Mouse (Mus musculus): ENCODE results near the gene Patj. TPM values are rescaled to one million over a fixed set of nuclear protein-coding genes. Genes with fewer than 3 reads are reported as not detected.
"Not testable (repeated sequence)": the region's sequence is repeated elsewhere in the genome, so short reads cannot be mapped to it uniquely, and the experiment has no call there.

Patj gene
- total RNA-seq (2021), result 4.0 and 4.3 TPM in 2 replicates
- long read RNA-seq, partial matches to known transcripts, result 2 of 3 reads
- long read RNA-seq, other reads (novel, unspliced or antisense), result 1 of 3 reads

DNA sequence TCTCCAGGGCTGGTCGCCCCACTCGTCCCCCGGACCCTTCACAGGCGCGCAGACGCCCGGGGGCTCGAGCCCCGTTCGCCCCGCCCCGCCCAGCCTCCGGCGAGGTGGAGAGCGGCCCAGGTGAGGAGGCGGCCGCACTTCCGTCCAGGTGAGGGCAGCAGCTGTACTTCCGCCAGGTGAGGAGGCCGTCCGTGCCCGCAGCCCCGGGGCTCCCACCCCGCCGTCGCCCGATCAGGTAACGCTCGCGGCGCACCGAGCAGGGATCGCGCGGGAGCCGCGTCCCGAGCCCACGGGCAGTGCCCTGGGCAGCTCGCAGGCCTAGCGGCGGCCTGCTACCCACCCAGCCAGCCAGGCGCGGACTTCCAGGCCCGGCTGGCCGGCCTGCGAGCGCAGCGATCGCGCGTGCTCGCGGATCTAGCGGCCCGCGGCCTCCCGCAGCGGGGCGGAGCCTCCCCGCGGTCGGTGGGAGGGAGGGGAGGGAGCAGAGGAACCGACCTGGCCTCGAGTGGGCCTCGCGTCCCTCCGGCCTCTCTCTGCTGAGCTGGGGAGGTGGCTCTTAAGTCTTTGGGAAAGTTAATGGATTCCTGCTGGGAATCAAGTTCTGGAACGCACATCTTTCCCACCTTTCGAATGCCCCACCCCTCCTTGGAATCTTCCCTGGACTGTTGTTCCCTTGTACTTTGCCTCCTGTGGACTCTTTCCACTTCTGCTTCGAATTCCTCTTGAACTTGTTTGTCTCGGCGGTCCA is at the start of gene Patj:
TSS of gene Patj (plus strand) at position 96 of the 748 bp plus-strand sequence.
- DNase-seq, result peak; percentile 66

DNA sequence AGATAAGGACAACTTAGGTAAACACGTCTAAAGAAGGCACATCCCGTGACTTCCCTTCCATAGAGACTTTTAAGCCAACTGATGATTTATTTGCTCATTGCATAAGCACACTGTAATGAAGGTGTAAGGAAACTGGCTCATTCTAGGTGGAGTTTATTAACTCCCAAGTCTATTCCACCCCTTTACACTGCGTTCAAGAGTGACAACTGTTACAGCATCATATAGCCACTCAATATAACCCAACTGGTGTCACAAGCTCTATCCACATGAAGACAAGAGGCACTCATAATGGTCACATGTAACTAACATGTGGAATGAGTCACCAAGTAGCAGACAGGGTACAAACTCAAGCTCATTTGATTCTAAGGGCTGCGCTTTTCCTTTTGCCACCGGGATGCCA is 47.0 kb upstream of the Patj start:
- DNase-seq, result no peak

DNA sequence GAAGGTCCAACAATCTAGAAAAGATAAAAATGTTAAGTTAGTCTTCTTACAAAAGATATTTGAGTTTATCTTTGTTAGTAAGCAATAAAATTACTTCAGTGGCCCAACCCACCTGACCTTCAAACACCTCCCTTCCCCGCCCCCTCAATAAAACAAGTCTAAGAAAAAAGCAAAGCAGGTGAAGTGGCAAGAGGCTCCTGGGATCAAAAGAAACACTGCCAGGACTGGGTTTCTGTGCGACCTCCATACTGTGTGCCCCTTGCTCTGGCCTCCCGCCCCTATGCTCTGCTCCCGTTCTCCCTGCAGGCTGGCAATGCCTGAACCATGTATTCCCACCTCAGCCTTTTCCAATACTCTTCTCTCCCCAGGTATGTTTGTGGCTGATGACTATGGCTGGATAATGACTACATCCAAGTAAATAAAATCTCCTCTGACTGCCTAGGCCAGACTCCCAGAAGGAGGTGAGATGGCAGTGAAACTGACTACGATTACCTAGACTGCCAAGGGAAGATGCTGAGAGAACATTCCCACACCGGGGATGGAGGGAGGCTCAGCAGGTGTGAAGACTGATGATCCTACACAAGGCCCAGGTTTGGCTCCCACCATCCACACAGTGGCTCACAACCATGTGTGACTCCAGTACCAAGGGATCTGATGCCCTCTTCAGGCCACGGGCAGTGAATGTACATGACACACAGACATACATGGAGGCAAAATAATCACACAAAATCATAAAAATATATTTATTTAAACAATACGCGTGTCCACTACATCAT is 37.4 kb upstream of the Patj start:
- DNase-seq, result no peak

- DNase-seq, result no peak
Observed at GRCm38 (mm10) chr4:98375401-98375800, 20.2 kb upstream of the Patj start.

- DNase-seq, result no peak
Observed at GRCm38 (mm10) chr4:98376943-98377342, 18.6 kb upstream of the Patj start.

- DNase-seq, result peak; percentile 85
Observed at GRCm38 (mm10) chr4:98382716-98383424, 12.7 kb upstream of the Patj start, which contains the start of gene Tm2d1. Gene Tm2d1, minus strand, starts transcription at chr4:98383306.

DNA sequence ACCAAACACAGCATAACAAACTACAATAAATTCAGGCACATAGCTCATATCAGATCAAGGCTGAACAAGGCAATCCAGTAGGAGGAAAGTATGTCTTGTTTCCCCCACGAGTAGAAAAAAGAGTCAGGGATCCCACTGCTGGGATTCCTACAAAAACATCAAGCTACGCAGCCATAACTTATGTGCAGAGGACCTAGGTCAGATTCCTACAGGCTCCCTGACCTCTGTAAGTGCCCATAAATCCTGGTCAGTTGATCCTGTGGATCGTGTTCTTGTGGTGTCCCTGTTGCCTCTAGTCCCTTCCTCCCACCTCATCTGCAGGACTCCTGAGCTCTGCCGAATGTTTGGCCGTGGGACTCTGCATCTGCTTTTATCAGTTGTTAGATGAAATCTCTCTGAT is 10.5 kb upstream of the Patj start:
- DNase-seq, result no peak

DNA sequence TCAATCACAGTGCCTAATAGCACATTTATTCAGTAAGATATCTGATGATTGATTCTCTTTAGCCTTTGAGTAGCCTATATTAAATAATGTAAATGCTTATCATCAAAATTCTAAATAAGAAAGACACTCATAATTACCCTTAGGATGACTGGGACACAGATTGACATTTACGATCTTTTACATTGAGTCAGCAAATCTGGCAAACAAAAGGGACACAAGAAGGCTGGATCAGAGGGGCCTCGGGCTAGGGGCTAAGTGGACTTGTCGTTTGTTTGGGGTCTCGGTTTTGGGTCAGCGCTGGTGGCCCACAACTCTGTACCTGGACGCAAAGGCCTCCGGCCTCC is 267 bp upstream of the Patj start:
- no peak for DNase-seq

DNA sequence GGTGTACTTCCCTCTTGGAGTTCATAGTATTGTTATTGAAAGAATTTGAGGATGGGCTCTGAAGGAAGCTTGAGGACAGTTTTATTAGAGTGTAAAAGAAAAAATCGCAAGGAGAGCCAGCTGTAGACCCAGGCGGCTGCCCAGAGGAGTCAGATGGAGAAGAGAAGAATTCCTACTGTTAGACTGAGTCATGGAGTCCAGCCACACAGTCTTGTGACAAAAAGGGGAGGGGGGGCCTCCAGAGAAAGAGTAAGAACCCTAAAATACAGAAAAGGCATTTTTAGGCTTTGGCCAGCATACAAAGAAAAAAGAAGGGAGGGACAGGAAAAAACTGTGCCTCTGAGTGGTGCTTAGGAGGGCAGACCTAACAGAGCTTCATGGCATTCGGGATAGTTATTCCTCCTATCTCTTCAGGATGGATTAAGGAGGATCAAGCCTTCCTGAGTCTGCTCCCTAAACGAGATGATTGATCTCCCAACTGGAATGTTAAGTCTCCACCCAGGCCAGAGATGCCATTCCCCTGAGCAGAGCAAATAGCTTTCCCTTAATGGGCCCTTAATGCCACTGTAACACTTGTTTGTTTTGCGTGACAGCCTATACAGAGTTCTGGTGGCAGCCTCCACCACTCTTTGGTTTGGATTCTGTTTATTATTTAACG is 5.5 kb downstream of the Patj start:
- DNase-seq, result no peak

DNA sequence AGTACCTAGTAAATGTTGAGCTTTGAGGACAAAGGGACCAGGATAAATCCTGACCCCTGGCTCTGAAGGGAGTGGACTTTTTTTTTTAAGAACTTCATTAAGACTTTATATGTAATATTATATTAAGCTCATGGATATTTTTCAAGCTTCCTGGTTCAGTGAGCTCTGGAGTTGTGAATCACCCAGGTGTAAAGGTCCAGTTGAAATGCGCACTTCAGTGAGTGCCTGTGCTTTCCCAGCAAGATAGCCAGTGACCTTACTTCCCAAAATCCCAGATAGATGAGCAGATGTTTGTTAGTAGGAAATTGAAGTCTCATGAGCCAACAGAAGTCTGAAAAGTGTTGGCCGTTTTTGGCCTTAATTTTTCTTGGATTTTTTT is 6.0 kb downstream of the Patj start:
- DNase-seq, result no peak

- DNase-seq, result no peak
Observed at GRCm38 (mm10) chr4:98403492-98403891, 7.9 kb downstream of the Patj start.

DNA sequence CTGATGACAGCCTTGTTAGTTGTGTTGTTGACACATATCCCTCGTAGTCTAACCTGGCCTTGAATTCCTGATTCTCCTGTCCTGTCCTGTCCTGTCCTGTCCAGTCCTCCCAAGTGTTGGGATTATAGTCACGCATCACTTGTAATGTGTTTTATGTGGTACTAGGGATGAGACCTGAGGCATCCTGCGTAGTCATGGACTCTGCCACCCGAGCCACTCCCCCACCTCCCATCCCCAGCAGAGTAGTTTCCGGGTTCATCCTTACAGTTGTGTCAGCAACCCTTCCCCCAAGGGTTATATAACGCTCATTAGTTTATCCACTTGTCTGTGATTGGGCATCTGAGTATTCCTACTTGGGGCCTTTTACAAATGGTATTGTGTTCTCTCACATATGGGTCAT is 8.8 kb downstream of the Patj start:
- no peak for DNase-seq

- no peak for DNase-seq
Observed at GRCm38 (mm10) chr4:98408455-98408854, 12.9 kb downstream of the Patj start.

GRCm38 (mm10) chr4:98415150-98415549 is 19.6 kb downstream of the Patj start:
- DNase-seq, result not testable (repeated sequence)

DNA sequence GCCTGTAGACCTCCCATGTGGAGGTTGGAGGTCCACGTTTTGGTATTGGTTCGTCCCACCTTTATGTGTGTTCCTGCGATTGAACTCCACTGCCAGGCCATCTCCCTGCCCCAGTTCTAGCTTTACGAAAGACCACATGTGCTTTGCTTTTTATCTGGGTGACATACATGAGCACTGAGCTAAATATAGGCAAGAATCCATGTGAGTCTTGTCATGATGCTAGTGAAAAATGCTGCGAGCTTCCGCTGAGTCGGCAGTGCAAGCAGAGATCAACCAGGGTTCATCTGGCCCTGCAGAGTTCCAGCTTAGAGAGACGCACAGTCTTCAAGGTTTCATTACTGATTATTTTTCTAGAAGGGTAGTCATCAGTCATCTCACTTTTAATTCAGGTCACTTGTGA is 32.8 kb downstream of the Patj start:
- no peak for DNase-seq

- DNase-seq, result no peak
Observed at GRCm38 (mm10) chr4:98435641-98436457, 40.3 kb downstream of the Patj start.

DNA sequence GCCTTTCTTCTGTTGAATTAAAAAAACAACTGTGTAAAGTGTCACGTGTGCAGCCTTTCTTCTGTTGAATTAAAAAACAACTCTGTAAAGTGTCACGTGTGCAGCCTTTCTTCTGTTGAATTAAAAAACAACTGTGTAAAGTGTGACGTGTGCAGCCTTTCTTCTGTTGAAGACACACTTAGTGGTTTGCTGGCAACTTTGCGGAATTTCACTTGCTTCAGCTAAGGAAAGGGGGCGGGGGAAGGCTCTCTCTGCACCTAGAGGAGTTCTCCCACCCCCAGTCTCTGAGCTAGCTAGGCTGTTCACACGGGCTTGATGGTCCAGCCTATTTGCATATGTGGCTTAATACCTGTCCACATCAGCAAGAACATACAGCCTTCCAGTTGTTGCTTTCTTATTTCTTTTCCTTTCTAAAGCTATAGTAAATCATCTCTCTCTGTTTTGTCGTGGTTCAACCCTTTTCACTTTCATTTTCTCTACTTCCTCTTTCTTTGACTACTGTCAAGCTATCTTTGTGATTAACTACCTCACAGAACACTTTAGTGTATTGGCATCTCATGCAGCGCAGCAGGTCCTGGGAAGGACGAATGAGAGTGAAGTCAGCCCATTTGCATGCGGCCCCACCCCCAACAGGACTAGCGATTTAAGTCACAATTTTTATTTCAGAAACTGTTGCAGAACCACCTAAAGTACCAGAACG is 41.2 kb downstream of the Patj start:
- DNase-seq, result peak; percentile 24

- no peak for DNase-seq
Observed at GRCm38 (mm10) chr4:98439261-98440005, 43.8 kb downstream of the Patj start.

GRCm38 (mm10) chr4:98441248-98441647 is 45.7 kb downstream of the Patj start:
- DNase-seq, result no peak
